Mouse (Mus musculus): Measurements from ENCODE around the gene Zdhhc1. TPM values are rescaled to one million over a fixed set of nuclear protein-coding genes. Genes with fewer than 3 reads are reported as not detected.

Gene Zdhhc1
- total RNA-seq, 4 experiments from 2014 or later: 13.0 to 15.3 (median 13.5) TPM

DNA sequence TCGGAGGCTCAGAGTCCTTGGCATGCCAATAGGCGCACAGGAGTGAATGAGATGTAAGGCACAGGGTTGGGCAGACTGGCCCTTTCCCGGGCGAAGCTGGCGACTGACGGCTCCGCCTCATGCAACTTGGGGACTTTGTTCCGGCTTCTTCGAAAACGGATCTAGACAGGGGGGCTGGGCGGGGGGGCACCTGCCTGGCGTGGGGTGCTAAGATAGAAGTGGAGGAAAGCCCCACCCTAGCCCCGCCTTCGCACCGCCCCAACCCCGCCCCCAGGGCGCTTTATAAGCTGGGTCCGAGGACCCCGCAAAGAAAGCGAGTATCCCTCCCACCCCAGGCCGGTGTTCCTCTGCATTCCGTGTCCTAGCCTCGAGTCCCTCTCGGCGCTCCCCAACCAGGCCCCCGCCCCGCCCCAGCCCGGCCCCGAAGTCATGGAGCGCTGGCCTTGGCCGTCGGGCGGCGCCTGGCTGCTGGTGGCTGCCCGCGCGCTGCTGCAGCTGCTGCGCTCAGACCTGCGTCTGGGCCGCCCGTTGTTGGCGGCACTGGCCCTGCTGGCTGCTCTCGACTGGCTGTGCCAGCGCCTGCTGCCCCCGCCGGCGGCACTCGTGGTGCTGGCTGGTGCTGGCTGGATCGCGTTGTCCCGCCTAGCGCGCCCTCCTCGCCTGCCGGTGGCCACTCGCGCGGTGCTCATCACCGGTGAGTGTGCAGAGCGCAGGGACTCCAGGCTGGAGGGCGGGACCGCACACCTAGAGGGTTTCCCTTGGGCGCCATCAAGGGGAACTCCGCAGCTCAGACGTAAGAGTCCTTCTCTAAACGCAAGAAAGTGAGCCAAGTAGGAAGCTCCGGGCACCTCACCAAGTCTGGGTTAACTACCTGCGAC, 22.0 kb upstream of the Zdhhc1 start, which contains the start of gene Hsd11b2:
Hsd11b2 (plus strand) TSS at position 320 of the 878 bp plus-strand sequence.
- DNase-seq (ENCODE audit: low spot score): no peak

DNA sequence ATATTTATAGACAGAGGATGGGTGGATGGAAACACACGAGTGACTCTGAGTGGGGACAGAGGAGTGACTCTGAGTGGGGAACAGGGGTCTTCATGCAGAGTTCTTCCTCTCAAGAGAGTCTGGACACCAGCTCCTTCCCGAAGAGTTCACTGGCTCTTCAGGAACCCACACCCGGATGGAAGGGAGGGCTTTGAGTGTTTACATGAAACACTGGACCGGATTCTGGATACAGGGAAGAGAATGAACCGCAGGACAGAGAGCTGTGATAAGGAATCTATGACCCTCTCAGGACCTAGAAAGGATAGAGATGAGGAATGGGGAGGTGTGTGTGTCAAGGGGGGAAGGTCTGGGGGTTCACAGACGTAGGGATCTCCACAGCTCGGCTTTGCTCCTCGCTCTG, 20.6 kb upstream of the Zdhhc1 start:
- no peak for DNase-seq (ENCODE audit: low spot score)

DNA sequence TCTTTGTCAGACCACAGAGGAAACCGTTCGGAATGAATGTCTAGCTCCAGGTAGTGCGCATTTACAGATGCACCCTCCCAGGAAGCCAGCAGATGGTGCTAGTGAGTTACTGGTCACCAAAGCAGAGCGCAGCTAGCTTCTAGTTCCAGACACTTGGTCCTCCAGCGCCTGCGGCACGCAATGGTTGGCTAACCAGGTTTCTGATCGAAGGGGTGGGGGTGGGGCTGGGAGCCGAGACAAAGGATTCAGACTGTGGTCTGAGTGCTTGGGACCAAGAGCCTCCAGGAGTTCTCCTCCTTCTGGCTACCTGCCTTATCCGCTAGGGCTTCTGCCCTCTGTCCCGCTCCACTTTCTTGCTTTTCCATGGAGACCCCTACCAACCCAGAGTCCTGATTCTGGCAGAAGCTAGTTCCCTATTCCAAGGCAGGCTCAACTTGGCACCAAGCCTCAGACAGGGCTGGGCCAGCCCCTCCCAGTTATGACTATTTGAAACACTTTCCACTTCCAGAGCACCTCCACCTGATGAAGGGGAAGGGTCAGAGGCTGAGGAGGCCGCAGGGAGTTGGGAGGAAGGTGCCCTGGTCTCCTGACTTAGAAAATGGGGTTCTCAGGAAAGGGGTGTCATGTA, 19.4 kb upstream of the Zdhhc1 start:
- peak; percentile 81 for DNase-seq (ENCODE audit: low spot score)

DNA sequence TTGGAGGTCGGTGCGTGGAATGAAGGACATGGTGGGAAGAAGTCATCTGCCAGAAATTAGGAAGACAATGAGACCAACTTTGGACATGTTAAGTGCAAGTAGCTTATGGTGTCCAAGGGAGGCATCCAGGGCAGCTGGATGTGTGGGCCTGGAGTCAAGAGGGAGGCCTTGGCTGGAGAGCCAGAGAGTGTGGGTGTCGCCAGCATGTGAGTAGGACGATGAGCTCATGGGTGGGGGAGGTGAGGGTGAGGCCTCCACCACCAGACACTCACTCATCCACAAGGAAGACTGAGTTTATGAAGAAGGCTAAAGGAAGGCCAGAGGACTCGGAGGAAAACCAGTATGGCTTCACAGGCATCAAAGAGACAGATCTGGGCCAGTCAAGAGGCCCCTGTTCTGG, 18.0 kb upstream of the Zdhhc1 start:
- no peak for DNase-seq (ENCODE audit: low spot score)

DNA sequence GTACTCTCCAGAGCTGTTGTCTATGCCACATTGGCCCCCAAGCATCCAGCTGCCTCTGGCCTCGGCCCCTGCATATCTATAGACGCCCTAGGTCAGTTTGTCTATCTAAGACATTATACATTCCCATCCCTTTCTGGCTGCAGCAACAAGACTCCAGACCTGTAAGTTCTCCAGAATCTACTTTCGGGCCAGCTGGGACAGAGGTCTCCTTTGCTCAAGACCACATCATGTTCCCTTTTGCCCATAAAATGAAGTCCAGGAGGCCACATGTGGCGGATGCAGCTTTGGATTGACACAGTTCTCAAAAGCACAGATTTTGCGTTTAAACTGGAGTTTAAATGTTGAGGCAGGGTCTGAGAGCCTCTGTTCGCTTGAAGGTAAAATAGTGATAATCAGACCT, 17.5 kb upstream of the Zdhhc1 start:
- no peak for DNase-seq (ENCODE audit: low spot score)

DNA sequence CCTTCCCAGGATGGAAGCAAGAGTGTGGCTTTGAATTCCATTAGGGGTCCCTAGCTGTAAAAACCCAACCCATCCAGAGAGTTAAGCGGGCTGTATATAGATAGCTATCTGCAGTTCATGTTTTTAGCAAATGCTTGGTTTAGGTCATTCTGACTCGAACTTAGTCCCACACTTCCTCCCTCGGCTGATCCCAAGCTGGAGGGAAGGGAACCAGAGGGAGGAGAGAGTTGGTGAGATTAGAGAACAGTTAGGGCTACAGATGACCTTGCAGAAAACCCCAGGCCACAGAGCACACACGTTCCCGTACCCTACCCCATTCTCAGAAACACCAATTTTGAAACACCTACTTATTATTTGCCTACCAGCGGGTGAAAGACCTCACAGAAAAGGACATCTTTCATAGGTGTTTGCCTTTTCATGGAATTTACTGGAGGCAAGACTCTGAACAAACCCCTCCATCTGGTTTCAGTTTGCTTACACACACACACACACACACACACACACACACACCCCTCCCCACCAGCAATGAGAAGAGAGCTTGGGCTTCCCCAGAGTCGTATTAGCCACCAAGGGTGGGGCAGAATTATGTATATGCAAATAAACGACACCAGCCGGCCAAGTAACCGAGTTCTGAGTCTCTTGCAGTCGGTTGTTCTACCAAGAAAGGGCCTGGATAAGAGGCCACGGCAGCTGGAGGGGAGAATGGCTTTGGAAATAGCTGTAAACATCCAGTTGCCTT, 13.5 kb upstream of the Zdhhc1 start:
- DNase-seq (ENCODE audit: low spot score): no peak

DNA sequence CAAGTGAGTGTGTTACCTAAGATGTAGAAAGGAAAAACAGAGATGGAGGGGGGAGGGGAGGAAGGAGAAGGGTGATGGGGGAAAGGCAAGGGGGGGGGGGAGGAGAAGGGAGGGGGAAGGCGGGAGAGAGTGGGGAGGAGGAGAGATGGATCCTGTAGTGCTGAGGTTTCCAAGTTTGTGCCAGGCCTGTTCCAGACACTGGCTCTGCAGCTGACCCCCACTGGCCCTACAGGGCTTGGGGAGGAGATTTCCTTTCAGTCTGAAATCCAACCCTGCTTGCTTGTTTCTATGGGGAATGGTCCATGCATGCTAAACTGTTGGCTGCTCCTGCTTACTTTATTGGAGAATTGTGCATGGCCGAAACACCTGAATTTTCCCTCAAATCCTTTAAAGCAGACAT, 12.1 kb upstream of the Zdhhc1 start:
- DNase-seq (ENCODE audit: low spot score): no peak

DNA sequence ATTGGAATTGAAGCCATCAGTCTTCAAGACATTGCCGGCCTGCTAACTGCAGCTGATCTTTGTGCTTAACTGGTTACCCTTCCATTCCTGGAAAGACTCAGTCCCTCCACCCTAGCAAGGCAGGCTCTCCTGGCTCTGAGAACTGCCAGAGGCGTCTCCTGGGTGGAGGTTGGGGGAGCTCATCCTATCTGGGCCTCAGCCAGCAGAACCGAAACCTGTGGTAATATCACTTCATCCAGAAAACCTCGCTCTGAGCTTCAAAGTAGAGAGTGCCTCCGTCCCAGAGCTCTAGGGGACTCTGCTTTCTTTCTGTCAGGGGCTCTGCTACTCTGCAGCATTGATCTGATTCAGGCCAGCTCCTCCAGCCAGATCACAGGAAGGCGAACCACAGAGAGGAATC, 10.3 kb upstream of the Zdhhc1 start:
- no peak for DNase-seq (ENCODE audit: low spot score)

DNA sequence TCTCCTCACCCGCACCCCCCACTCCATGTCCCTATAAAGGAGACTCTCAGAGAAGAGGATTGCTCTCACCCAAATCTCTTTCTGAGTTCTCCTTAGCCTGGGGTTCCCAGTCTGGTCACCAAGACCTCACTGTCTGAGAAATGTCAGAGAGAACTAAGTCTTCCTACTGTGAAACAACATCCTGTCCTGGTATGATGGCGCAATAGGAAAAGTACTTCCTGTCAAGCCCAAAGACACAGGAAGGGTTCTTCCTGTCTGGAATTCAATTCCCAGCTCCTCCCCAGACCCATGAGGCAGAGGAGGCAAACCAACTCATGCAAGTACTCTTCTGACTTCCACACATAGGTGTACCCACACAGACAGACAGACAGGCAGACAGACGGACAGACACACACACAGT, 7.9 kb upstream of the Zdhhc1 start:
- peak; percentile 61 for DNase-seq (ENCODE audit: low spot score)

DNA sequence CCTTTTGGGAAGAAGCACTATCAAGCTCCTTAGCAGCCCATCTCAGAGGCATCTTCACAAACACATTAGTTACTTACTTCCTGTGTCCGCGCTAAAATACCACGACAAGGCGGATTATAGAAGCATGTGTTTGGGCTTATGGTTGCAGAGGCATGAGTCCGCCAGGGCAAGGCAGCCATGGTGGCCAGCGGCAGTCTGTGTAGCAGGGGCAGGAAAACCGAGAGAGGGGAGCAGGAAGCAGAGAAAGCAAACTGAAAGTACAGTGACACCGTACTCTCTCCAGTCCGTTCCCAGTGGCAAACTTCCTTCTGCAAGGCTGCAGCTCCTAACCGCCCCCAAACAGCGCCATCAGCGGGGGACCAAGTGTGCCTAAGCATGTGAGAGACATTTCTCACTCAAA, 3.1 kb upstream of the Zdhhc1 start:
- DNase-seq (ENCODE audit: low spot score): no peak

DNA sequence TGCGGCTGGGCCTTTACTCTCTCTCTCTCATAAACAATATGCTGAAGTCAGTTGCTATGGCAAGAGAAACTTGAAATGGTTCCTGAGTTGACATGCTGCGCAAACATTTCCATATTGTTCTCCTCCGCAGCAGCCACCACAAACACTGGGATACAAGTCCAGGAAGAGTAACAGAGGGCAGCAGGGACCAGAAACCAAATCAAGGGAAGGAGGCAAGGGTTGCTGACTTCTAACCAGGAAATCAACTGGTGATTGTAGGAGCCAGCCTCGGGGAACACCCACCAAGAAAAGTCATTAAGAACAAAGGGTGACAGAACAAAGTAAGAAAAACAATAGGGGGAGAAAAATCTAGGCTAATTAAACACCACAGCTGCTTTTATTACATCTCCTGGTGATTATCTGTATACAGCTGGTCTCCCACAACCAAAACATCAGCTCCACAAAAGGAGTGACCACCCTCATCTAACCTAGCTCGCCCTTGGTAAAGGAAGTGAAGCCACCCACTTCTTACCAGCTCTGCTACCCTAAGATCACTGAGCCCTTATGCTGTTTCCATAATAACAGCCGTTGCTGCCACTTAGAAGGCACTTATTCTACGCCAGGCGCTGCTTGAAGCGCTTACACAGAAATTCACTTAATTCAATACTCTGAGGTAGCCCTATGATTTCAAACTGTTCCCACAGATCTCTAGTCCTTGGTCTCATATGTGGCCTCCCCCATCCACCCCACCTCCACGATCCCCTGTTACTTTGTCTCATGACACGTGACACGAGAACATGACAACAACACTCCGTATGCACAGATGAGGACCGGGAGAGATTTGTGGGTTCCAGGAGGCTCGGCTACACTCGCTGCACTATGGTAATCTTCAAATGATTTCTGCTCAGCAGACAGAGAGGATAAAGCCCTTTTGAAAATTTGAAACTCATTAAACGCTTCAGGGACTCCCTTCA, 1.1 kb downstream of the Zdhhc1 start:
- DNase-seq (ENCODE audit: low spot score): no peak

DNA sequence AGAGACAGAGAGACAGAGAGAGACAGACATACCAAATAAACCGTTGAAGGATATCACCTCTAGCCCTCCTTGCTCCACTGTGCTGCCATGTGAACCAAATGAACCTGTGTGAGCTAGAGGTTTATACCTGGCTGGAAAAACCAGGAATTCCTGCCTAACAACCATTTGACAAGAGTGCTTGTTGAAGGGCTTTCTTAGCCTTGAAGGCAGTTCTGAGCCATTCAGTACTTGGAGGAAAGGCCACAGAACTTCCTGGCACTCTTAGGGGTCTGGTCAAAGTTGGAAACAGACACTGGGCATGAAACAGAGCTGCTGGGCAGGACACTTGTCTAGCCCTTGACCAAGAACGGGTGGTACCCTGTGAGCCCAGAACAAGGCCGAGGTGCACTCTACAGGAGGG, 2.1 kb downstream of the Zdhhc1 start:
- DNase-seq (ENCODE audit: low spot score): no peak

DNA sequence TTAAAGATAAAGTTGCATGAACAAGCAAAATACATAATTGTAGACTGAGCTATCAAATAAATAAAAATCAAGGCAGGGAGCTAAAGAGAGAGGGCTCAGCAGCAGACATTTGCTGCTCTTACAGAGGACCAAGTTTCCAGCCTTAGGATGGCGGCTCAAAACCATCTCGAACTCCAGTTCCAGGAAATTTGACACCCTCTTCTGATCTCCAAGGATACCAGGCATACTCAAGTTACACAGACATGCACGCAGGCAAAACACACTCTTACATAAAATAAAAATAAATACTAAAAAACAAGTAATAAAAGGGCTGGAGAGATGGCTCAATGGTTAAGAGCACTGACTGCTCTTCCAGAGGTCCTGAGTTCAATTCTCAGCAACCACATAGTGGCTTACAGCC, 3.2 kb downstream of the Zdhhc1 start:
- no peak for DNase-seq (ENCODE audit: low spot score)

DNA sequence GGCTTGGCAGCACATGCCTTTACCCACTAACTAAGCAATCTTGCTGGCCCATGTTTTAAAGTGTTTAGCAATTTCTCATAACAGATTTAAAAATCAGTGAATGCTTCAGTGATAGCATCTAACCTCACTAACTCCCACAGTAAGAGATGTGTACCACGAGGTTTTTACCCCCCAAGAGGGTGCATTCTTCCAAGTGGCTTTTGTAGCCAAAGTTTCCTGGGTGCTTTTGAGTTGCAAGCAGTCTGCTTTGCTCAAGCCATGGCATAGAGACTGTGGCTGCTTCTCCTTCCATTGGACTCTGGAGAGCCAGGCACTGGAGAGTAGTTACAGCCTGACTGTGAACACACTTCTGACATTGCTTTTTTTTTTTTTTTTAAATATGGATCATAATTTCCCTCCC, 7.4 kb downstream of the Zdhhc1 start:
- no peak for DNase-seq (ENCODE audit: low spot score)

DNA sequence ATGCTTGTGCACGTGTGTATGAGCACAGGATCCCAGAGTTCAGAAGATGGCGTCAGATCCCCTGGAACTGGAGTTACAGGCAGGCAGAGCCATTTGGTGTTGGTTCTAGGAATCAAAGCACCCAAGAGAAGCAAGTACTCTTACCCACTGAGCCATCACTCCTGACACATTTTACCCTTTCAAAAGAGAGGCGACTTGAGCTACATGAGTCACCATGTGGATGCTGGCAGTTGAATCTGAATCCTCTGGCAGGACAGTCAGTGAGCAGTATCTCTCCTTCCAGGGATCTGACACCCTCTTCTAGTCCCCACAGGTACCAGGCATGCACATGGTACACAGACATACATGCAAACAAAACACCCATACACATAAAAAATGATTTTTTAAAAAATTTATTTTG, 8.6 kb downstream of the Zdhhc1 start:
- no peak for DNase-seq (ENCODE audit: low spot score)

DNA sequence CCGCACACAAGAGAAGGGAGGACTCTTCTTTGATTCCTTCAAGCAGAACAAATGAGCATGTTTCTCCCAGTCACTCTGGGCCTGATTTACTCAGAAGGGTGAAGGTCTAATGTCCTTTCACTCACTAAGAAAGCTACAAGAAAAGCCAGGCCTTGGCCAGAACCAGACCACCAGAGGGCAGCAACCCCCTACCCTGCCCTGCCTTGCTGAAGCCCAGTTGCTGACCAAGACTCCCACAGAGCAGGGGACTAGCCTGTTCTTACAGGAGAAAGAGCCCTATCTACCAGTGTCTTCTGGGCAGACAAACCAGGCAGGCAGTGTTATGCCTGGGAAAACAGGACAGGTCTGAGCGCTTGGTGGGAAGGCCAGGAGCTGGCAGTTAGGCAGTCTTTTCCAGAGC, 12.3 kb downstream of the Zdhhc1 start:
- DNase-seq (ENCODE audit: low spot score): no peak

DNA sequence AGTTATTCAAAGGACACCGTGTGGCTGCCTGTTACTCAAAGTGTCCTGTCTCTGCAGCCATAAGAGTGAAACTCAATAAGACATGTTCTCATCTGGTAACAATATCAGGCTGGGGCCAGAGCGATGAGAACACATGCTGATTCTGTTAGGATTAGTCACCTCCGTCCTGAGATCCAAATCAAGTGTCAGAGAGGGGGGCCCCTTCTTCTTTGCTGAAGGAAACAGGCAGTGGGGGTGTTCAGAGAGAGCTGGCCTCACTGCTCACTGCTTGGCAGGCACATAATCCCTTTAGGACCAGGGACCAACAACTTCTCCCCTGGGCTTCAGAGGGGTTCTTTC, 12.7 kb downstream of the Zdhhc1 start:
- no peak for DNase-seq (ENCODE audit: low spot score)

DNA sequence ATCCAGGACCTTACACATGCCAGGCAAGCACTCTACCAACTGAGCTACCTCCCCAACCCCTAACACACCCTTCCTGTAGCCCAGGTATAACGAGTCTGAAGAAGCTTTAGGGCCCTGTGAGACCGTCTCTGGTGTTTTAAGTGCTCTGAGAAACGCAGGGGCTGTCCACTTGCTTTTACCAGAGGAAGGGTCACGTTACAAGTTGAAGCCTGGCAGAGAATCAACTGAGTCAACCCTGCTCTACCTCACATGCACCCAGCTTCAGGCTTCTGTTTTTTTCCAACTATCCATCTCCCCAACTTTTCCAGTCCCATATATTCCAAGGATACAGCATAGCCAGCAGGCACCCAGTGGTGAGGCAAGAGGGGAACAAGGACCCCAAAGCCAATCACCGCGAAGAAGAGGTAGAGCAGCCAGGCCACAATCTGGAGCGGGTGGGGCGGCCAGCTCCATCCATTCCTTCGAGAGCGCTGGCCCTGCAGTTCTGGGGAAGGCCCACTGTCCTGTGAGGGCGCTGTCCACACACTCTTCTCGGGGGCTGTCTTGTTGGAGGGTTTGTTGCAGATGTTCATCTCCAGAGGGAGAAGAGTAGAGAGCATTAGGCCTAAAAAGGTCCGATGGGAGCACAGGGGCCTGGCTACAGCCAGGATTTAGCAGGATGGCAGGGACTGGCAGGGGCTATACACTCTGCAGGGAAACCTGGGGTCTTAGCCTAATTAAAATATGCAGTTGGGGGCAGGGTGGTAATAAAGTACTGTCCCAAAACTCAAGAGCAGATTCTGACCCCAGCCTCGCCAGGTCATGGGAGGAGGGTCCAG, 13.3 kb downstream of the Zdhhc1 start:
- peak; percentile 69 for DNase-seq (ENCODE audit: low spot score)

DNA sequence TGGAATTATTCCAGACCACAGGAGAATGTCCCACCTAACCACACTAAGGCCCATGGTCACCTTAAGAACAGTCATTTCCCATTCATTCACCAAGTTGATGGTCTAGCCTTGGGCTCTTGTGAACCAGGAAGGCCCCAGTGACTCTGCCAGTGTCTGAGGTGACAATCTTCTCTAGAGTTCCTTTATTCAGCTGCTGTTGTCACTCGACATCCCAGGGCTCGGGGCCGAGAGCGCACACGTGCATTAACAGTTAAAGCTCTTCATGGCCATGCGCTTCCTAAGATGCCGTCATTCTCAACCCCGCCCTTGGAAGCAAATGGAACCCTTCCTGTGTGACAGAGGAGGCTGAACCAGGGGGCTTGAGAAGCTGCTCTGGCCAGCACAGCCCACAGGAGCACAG, 14.6 kb downstream of the Zdhhc1 start:
- DNase-seq (ENCODE audit: low spot score): no peak

DNA sequence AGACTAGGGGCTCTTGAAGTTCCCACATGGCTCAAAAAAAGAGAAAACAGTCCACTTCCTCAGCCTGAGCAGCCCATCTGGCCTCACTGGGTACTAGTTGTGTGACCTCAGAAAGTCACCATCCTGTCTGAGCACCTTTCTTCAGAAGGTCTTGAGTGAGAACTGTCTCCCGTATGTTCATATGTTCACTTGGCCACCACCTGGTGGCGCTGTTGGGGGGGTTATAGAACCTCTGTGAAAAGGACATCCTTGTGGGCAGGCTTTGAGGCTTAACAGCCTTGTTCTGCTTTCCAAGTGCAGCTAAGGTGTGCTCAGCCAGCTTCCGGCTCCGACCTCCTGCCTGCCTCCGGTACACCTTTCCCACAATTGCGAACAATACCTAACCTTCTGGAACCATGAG, 15.2 kb downstream of the Zdhhc1 start:
- no peak for DNase-seq (ENCODE audit: low spot score)

DNA sequence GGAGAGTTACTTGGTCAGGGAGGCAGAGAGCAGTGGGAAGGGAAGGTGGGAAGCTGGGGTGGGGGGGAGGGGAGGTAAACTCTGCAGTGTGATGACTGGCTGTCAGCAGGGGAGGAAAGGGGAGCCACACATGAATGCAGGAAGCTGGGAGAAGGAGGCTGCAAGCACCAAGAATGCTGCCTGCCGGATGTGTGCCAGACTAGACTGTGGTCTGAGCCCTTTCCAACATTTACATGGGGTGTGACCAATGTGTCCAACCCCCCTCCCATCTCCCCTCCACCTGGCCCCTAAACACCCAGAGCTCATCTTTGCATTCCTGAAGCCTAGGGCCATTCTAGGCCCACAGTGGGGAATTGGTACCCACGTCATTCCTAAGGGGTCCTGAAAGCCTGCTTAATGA, 15.7 kb downstream of the Zdhhc1 start:
- no peak for DNase-seq (ENCODE audit: low spot score)
